Mouse (Mus musculus) urinary bladder, postnatal 14 days (tissue): Measurements from ENCODE around the gene Pex16.

Experiments used
- DNase-seq: peaks from one replicate; pipeline ENCODE4 v3.0.0; 2021; ENCODE audit warnings: low spot score

Gene Pex16

DNA sequence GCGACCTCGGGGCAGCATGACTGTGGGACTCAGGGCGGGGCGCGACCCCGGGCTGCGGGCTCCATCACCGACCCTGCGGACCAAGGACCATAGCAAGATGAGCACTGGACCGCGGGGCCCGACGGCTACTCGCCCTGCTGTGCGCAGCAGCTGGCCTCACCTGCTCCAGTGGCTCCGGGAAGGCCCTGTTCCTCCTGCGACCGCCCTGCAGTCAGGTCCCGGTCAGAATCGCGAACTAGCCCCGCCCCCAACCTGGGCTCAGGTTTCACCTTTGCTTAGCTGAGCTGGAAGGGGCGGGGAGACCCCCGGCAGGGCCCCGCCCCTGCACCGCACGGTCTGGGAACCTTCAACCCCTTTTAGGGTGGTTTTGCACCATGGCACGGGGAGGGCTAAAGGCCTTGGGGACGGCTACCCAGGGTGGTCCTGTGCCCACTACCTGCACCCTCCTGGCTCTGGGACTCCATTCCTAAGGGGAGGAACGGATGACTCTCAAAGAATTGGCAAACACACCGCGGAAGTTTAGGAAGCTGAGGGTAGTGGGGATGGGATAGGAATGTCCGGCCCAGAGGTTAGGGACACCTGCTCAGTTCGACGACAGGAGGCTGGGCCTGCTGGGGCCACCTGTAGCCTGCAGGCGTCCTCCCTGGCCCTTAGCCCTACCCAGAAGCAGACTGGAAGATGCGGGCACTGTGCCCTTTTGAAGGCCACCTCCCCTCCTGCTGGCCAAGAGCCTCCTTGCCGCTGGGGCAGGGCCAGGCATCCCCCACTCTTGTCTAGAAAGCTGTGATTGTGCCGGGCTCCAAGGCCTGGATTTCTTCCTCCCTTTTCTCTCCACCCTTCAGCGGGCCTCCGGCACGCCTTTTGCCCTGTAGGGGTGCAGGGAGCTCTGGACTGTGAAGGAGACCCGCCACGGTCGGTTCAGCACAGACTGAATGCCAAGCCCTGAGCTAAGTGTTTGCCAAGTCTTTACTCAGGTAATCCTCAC is 3.4 kb upstream of the Pex16 start:
- DNase-seq: peak; percentile 92

- DNase-seq: no peak
These were observed 2.3 kb upstream of the Pex16 start for GRCm38 (mm10) chr2:92371971-92372690.

DNA sequence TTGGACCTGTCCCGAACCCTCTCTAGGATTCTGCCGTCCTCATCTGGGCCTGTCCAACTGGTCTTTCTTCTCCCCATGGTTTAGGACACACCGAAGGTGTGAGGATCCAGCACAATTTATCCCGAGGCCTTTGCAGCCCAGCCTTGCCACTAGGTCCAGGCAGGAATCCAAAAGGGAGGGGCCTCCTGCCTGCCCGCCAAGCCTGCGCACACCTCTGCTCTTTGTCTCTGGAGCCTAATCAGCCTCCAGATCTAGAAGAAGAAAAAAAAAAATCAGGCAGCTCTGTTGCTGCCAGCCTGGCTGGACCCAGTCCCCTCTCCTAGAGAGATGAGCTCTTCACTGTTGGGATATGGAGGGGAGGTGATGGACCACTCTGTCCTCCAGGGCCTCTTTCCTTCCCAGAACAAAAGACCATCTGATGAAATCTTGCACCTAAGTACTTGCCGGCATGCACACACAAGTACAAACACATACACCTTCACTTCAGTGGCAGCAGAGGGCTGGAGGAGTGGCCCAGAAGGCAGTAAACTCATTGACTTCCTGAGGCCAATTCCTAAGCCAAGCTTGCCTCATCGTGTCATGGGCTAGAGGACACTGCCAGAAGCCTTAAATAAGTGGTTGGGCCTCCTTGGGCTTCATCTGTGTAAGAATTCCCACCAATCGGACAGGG is 1.6 kb upstream of the Pex16 start:
- peak; percentile 80 for DNase-seq

DNA sequence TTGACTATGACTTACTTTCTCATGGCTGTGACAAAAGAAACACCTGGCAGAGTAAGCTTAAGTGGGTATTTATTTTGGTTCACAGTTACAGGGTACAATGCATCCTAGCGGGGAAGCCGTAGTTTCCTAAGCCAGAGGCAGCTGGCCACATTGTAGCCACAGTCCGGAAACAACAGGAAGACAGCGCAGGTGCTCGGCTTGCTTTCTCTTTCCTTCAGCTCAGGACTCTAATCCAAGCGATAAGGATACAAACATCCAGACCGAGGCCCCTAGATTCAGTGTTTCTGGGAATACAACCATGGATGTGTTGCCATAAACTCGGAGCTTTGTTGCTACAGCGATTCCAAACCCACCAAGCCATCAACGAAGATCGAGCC is 1.1 kb upstream of the Pex16 start:
- no peak for DNase-seq

GRCm38 (mm10) chr2:92375099-92375623 is 685 bp downstream of the Pex16 start:
- peak; percentile 96 for DNase-seq

- DNase-seq: no peak
These were observed 1.3 kb downstream of the Pex16 start for GRCm38 (mm10) chr2:92375788-92376187.

DNA sequence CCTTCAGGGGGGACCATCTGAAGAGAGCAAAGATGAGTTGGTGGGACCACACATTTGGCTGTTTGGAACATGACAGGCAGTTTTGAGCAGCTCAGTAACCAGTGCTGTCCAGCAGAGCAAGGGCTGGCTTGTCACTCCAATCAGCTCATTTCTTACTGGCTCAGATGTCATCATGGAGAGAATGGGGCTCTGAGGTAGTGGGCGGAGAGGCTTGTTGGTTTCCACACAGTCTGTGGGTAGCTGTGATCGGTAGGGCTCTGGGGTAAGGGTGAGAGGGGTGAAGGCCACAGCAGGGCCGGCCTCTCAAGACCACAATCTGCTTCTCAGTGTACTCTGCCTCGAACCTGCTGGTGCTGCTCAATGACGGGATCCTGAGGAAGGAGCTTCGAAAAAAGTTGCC is 1.8 kb downstream of the Pex16 start:
- DNase-seq: no peak

- no peak for DNase-seq
These were observed 2.8 kb downstream of the Pex16 start for GRCm38 (mm10) chr2:92377320-92377719.

DNA sequence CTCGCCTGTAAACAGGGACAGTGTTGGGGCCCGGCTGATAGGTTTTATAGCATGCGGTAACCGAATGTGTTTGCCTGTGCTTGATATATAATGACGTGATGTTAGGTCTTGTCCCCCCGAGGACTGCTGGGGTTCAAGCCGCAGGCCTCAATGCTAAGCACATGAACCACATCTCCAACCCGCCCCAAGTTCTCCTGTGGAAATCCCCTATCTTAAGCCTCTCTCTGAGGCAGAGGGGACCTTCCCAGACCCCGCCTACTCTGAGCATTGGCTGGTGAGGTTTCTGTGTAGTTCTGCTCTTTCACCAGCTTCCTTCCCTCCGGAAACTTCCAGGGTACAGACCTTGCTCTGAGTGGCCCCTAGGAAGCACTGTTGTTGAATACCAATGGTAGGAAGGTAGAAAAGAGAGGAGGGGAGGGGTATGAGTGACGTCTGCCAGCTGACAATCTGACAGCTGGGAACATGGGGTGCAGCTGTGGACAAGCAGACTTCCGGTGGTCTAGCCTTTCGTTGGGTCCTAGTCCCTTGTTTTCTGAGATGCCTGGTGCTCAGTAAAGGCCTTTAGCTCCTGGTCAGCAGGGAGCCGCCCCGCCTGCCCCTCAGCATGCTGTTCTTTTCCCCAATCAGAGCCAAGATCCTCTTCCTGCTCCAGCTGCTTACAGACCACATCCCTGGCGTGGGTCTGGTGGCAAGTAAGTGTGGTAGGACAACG is 5.5 kb downstream of the Pex16 start:
- DNase-seq: no peak

DNA sequence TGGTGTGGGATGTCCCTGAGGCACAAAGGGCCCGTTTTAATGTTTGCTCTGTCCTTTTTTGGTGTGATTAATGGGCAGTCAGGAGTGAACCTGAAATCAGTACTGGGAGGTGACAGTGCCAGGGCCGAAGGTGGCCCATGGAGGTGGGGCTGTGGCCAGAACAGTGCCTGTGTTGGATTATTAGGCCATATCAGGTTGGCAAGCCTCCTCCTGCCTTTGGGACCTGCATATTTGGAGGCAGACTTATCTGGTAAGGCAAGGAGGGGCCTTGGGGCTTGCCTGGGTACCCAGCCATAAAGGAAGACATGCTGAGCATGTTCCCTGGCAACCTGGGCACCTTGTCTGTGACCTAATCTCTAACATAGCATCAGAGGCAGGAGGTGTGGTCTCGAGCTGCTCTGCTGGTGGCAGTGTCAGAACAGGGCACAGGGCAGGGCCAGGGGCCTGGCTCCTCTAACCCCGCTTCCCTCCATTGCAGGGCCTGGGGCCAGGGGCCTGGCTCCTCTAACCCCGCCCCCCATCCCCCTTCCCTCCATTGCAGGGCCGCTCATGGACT is 6.1 kb downstream of the Pex16 start:
- no peak for DNase-seq

- DNase-seq: no peak
These were observed 6.7 kb downstream of the Pex16 start for GRCm38 (mm10) chr2:92381161-92381560.

DNA sequence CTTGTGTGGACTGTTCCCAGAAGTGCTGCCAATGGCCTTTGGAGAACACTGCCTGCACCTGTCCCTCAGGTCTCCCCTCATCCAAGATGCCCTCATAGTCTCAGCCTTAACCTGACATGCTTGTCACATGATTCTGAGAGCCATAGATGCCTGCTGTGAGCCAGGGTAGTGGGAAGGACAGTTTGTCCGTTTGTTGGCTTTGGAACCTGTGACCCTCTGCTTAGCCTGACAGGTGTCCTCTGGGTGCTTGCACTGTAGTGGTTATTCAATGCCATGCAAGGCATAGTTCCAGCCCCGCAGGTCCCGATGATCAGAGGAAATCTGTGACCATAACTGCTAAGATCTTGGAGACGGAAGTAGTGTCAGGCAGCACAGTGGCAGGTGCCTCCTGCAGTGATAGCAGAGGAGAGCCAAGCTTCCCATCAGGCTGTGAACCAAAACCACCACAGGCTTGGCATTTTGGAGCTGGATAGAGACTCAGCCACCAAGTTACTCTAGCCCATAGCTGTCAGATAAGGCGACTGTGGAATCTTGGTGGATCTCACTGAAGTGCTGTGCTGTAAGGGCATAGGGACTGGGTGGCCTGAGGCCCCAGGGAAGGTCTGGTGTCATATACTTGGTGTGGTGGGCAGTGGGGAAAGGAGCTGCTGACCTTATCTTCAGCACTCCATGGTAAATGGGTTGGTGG is 7.6 kb downstream of the Pex16 start, which contains the start of gene 1700029I15Rik:
Gene 1700029I15Rik (plus strand): TSS at position 638 of the 688 bp plus-strand sequence.
- DNase-seq: no peak

GRCm38 (mm10) chr2:92382759-92383158 is 8.3 kb downstream of the Pex16 start:
- DNase-seq: no peak

GRCm38 (mm10) chr2:92384101-92384500 is 9.6 kb downstream of the Pex16 start:
- no peak for DNase-seq

DNA sequence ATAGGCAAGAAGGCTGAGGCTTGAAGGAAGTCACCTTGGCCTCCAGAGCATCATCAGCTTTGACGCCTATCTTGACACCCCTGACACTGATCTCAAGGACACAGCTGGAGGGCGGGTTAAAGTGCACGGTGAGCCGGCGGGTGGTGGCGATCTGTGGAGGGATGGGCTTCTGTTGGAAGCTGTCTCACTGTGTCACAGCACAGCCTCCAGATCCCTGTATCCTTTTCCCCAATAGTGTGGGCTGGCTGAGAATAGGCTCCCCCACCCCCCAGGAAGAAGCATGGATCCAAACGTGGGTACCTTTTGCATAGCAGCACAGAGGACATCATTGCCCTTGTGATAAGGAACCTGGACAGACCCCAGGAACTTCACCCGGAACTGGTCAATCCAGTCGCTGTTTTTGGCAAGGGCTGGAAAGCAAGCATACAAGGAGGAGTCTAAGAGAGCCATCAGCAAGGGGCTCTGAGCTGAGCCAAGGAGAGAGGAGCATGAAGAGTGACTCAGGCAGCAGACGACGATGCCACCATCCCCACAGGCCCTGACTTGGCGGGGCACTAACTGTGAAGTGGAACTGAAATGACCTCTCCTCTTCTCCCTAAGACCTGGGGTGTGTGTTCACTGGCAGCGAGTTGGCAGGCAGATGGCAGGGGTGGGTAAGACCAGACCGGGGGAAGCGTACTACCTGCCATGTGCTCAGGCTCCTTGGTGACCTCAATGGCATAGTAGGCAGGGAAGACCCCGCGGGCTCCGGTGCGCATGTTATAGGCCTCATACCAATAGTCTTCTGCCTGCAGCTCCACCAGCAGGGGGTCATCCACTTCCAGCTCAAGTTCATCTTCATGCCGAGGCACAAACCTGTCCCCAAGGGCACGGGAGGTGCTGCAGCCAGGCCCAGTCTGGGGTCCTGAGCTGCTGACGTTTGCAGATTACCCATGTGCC is 10.9 kb downstream of the Pex16 start:
- DNase-seq: no peak

DNA sequence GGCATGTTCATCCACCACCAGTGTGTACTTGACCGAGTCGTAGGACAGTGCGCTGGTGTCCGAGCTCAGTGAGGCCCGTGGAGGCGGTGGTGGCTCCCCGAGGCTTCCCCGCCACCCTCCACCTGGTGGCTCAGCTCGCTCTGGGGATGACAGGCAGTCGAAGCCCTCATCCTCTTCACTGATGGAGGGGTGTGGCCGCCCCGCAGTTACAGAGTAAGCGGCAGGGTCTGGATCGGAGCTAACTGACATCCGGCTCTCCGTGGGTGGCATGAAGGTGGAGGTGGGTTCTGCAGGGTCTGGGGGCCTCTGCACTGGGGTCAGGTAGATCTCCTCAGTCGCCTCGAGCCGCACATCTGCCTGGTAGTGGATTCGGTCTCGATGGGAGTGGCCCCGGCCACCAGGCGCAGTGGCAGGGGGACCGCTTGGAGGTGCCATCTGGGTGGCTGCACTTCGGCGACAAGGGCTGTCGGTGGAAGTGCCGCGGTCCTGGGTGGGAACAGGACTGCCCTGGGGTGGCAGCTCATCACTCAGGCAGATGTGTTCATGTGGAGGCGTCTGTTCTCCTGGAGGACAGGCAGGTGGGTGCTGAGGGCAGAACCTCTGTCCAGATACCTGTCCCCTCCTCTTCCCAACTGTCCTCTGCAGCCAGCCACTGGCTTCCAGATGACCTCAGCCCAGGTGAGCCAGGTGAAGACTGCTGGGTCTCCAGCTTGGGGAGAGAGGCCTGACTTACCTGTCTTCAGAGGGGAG is 12.5 kb downstream of the Pex16 start:
- no peak for DNase-seq

DNA sequence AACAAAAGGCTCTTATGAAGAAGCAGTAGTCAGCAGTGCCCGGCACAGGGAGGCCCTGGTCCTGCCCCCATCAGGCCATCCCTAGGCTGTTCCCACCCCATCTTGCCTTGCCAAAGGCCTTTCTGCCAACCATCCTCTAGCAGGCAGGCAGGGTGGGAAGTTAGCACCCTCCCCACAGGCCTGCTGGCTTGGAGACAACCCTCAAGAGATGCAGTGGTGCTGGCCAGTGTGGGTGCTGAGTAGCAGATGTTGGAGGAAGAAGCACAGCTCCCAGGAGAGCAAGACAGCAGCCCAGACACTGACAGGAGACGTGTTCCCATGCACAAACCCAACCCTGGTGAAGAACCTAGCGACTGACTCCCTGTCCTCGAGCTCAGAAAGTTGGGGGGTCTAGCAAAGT is 13.2 kb downstream of the Pex16 start:
- DNase-seq: no peak

DNA sequence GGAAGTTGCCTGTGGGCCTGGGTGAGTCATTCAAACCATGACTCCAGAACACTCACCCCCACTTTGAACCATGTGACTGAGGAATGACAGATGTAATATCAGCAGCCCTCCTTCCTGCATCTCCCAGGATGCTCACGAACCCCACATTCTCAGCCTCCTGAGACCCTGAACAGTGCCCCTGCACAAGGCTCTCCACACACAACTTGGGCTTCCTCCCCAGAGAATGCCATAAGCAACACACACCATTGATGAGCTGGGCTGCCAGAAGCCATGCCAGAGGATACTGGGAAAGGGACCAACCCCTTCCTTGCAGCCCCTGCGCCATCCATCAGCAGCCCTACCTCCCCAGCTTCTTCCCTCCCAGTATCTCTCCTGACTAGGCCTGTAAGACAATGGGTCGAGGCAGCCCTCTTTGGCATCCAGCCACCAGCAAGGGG is 13.6 kb downstream of the Pex16 start:
- no peak for DNase-seq
